Mouse (Mus musculus): ENCODE data around the gene Glod4.
A peak's percentile ranks its signal among the peaks of the same experiment; 100 is the strongest.

Glod4 gene

DNA sequence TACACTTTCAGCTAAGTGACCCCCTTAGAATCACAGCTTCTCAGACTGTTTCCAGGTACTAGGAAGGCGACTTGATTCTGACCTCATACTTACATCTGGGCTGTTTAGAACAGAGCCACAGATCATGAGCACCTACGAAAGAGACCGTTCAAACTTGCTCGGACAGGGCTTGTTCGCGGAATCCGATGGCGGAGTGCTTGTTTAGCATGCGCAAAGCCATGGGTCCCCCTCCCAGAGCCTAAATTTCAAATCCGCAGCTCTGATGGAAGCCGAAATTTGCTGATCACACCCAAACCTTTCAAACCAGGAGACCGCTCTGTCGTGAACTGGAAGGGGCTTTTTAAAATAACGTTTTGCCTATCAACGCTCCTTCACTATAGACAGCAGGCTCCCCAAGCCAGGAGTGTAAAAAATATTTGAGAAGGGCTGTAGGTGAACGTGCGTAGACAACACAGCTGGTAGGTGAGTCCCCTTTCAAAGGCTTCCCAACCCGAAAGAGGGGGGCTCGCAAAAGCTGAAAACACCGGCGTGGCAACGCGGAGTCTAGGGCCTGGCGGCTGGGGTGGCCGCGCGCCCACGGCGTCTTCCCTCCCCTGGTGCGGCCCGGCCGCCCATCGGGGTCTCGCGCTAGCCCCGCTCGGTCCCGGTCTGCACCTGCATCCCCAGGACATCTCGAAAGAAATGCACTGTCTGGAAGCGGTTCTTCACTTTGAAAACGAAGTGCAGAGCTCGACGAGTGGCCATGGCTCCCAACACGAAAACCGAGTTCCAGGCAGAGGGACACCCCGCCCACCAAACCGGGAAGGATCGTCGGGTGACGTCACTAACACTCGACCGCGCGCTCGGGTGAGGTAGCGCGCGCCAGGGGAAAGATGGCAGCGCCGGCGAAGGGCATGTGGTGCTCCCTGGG lies at the start of gene Glod4, which contains the start of gene Mrm3:
TSS of gene Glod4 (minus strand) at position 825 of the 910 bp plus-strand sequence.
TSS of gene Mrm3 (plus strand) at position 815 of the 910 bp plus-strand sequence.
- peak; percentile 96 for DNase-seq

DNA sequence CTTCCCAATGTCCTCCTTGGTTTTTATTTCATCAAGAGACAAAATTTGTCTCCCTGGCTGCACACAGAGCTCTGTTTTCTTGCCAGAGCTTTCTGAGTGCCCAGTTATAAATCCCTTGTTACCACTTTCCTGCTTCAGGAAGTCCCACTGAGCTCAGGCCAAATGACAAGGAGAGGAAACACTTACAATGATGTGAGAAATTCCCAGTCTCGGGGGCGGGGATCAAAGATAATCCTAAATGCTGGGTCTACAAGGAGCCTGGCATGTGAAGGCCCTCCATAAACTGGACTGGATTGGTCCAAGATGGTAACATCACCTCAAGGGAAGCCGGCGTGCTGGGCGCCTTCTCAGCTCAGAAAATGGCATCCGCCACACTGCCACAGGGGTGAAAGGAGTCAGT lies 49.3 kb upstream of the Glod4 start:
- peak; percentile 44 to 60 for DNase-seq

DNA sequence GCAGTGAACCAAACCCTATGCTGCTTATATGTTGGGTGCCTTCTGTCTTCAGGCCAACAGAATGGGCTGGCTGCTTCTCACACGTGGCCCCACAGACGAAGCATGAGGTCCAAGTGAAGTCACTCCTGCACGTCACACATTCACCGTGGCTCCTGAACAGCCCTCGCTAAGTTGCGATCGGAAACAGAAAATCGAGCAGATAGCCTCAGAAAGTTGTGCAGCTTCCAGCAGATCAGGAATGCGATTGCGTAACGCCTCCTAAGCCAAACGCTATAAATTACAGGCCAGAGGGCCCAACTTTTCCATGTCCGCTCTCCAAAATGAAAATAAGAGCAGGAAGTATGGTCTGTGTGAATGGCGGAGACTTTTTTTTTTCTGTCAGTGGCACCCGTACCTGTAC lies 48.9 kb upstream of the Glod4 start:
- DNase-seq = peak; percentile 65 to 75

DNA sequence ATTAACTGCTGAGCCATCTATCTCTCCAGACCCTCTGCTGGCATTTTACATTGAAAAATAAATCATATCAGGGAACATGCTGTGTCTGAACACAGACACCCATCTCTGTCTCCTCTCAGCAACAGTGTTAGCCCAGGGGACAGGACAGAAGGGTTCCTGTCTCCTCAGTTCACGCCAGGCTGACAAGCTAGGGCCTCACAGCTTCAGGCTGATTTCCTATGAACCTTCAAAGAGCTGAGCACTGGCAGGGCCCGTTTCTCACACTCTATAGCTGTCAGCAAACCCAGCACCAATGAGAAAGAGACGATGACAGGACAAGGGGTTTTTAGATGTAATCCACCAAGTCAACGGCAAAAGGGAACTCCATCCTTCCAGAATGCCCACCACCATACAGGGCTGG lies 48.4 kb upstream of the Glod4 start:
- DNase-seq = no peak

DNA sequence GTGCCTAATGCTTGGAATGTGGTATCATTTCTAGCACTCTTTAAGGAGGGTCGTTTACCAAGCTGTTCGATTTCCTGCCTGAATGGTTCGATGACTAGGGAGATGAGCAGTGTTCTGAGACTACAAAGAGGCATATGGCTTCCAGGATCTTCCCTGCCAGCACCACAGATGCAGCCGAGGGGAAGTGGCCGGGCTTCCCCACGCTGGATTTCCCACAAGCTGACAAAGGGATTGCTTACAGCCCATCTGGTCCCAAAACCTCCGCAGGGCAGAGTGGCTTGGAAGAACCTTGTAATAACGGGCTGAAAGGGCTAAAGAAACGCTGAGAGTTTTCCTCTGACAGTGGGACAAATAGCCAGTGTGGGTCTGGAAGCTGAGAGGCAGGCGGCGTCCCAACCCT lies 46.8 kb upstream of the Glod4 start:
- peak; percentile 45 to 54 for DNase-seq

DNA sequence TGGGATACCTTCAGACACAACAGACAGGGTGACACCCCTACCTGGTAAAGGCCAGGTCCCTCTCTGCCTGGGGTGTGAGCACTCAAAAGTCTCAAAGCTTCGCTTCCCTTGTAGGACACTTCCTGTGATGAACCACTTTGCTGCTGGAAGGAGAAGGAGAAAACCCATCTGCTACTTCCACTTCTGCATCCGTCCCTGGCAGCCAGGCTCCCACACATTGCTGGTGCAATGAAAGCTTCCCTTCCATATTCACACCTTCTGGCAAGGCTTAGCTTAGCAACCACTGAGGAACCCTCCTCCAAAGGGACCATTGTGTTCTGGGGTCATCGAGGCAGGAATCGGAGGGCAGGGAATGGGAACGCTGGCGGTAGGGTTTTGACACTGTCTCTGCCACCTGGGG lies 45.1 kb upstream of the Glod4 start:
- no peak for DNase-seq

DNA sequence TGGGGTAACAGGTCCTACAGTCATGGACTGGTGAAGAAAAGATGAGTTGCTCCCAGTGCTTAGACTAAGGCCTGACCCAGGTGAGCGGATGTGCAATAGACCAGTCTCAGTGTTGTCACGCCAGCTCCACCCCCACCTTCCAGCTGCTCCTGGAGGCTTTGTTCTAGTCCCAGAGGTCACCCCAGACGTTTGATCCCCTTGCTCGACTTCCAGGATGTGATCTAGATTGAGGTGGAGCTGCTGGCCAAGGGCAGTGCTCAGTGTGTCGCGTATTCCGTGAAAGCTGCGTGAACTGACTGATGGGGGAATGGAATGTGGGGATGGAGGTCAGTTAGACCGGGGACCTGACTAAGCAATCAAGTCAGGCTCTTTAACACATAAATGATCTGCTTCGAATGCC lies 43.8 kb upstream of the Glod4 start:
- no peak for DNase-seq

DNA sequence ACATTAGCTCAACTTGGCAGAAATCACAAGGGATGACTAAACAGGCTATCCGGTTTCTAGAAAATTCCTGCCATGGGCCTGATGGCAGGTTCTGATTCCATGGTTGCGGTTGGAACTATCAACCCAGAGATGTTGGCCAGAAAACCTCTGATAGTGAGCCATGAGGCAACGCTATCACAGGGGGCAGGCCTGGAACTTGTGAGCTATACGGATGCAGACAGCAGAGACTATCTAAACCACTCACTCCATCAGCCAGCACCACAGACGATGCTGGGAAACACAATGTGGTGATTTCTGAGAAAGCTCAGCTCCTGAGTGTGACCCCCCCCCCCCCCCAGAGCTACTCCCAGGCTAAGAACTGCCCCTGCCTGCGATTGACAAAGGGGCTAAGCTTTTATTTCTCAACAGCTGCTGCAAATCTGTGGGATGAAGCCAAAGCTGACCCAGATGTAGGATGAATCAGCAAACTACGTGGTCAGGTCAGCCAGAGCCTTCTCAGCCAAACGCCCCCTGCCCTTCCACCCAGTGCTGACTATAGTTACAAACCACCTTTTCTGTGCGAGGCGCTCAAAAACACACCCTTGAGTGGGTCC lies 43.1 kb upstream of the Glod4 start:
- DNase-seq = no peak

DNA sequence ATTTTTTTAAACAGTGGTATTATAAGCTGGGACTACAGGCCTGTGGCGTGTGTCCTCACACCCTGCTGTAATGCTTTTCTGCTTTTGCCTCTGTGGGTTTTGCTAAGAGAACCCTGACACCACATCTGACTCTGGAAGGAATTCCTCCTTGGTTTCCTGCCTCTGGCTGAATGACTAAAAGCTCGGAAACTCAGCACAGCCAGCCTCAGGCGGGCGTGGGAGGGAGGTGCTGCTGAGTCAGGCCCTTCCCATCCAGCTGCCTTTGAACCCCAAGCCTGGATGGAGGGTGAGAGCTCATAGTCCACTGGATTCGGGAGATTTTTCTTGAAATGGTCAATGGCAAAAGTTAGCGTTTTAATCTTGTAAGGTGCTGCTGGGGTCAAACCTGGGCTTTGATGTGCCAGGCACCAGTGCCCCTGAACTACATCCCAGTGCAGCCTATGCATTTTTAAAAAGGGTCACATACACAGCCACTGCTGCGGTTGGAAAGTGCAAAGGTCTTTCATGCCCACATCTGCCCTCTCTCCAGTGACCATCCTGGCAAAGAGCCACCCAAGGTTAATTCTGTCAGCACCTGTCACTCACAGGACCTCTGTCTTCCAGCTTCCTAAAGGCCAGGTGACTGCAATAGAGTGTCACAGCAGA lies 42.0 kb upstream of the Glod4 start:
- peak; percentile 63 to 78 for DNase-seq

DNA sequence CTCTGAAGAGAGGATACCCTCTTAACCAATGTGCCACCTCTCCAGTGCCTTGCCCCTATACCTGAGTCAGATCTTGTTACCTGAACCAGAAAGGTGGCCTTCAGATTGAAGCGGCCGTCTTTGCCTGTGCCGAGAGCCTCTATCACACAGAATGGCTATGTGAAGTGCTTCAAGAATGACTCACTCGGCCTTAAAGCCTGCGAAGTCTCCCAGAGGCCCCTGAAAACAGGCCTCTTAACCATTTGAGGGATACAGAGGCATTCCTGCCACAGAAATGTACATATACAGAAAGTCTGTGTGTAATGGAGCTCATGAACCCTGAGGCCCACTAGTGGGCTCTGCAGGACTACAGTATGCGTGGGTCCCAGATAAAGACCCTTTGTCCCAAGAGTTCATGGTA lies 40.3 kb upstream of the Glod4 start:
- no peak for DNase-seq

DNA sequence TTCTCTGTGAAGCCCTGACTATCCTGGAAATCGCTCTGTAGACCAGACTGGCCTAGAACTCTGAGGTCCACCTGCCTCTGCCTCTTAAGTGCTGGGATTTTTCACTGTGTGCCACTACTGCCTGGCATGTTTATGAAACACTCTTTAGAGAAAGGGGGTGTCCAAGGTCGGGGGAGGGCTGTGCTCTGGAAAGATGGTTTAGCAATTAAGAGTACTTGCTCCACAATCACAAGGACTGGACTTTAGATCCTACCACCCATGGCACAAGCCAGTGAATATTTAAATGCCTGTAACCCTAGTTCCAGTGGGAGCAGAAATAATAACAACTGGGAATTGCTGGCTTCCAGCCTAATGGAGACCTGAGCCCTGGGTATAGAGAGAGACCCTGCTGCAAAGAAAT lies 36.4 kb upstream of the Glod4 start:
- no peak for DNase-seq

DNA sequence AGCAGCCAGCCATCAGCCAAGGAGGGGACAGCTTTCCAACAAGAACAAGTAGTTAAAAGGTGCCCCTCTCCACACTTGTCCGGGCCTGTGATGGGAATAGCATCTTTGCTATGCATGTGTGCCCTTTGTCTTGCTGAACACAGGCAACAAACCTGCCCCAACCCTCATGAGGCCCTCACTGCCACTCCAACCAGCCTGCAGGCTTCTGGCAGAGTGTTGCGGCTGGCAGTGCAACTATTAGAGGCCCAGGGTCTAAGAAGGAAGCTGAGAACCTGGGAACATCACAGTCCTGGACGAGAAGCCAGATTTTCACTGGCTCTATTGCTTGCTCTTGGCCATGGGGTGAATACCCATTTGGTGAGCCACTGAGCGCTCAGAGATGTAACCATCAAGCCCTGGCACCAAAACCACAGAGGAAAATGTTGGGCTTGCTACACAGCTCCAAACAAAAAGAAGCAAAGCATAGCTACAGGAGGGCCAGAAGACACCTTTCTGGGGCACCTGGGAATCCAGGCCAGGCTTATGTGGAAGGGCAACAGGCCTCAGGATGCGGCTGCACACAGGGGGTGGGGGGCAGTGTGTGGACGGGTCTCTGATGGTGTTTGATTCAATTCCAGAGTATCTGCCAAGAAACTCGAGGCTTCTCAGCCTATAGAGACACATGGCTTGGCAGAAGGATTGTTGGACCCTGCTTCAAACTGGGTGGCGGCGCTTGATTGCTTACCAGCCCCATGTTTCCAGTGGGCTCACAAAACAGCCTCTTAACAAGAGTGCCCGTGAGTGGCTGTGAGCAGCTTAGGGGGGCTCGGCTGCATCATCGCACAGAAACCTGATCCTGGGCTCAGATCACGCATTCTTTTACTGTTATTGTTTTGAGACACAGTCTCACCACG lies 35.7 kb upstream of the Glod4 start:
- DNase-seq = no peak

DNA sequence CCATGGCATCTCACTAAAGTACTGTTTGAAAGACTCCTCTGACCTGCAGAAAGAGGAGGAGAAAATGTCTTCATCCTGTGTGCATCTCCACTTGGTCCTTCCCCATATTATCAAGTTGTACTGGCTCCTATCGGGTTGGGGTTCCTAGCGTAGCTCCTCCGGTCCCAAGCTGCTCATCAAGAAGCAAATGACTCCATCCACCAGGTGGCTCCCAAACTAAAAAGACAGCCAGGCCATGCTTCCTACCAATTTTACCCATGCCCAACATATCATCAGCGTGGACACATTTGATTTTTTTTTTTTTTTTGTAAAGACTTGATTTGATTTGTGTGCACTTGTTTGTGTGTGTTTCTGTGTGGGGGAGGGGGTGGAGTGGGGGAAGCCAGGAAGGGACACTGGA lies 28.9 kb upstream of the Glod4 start:
- DNase-seq = peak in 1 of 2 experiments; percentile 37

DNA sequence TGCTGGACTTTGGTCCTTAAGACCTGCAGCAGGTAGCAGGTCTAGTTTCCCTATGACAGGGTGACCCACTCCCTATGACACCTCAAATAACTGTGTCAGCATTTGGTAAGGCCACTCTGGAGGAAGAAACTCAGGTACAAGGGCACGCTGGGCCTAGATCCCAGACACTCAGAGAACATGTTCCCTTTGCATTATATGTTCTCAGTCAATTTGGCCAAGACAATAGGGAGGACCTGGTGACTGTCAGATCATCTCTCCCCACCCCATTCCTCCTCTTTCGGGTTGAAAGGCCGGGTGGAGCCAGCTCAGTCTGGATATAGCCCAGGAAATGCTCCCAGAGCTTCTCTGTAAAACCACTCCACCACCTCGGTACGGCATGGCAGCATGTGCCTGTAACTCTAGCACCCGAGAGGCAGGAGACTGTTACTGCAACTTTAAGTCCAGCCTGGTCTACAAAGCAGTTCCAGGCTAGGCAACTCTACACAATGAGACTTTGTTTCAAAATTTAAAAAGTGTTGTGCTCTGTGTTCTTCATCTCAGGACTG lies 25.1 kb upstream of the Glod4 start:
- no peak for DNase-seq

DNA sequence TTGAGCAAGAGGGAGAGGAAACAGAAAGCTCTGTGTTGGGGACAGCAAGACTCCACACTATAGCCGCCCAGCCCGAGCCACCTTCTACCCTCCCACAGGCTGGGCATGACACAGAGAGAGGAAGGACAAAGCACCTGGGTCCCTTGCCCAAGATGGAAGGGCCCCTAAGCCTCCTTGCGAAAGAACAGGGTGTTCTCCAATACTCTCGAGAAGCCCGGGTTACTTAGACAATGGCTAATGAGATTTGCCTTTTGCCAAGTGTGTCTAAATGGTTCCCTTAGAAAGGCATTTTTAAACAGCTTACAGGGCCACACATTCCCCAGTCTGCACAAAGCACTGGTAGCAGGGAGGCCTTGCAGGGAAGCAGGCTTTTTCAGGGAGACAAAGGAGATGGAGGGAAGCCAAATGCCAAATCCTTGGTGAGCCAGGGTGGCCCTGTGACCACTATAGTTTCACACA lies 24.5 kb upstream of the Glod4 start:
- no peak for DNase-seq

DNA sequence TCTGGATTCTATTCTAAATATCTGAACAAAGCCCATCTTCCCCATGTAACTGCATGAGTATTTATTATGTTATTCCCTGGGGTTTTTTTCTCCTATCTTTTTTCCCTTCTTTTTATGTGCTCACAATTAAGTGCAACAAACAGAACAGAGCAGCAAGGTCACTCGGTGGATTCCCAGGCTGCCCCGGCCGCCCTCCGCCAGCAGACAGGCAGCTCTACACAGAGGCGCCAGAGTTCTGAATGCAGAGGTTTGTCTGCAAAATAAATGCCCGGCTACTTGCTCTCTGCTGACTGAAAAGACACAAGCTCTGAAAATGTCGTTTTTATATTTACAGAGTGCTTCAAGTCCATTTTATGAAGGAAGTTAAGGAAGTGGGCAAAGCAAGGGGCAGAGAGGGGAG lies 24.0 kb upstream of the Glod4 start:
- no peak for DNase-seq

DNA sequence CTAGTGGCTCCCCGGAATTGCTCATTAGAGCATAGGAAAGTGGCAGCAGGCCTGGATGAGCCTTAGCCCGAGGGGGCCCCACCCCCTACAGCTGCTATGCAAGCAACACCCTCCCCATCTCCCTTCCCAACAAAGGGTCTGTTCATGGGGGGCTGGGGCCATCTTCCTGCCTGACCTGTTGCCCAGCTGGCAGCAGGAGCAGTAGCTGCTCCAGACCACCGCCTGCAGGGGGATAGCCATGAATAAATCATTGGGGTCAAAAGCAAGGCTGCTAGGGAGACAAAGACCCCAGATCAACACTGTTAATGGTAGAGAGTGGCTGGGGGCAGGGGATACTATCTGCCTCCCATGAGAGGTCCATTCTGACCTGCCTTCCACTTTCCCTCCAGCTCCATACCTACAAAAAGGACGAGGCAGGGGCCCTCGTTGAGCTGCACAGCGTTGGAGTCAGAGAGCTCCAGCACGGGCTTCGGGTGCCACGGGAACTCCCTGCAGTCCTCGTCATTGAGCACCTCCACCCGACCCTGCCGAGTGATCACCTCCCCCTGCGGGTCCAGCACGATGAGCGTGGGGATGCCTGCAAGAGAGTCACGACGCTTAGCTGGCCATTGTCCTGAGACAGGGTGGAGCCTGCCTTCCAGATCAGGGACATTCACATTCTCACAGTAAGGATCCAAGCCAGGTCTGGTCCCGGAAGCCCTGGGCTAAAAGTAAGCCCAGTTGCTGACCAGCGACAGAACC lies 19.3 kb upstream of the Glod4 start:
- DNase-seq = peak in 1 of 2 experiments; percentile 47

DNA sequence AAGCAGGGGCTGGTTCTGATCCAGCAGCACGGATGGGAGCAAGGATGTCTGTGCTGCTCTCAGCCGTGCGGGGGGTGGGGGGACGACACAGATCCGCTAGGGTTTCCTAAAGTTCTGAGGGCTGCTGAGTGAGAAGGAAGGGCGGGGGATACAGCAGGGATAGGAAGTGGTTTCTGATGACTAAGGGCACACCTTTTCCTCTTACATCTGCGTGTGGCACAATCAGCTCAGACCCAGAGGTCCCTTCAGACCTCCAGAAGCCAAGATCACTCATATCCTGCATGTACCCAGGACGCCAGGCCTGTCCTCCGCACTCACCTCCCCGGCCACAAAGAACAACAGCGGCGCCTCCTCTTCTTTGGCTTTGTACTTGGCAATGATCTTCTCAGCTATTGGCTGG lies 17.7 kb upstream of the Glod4 start:
- DNase-seq = no peak

DNA sequence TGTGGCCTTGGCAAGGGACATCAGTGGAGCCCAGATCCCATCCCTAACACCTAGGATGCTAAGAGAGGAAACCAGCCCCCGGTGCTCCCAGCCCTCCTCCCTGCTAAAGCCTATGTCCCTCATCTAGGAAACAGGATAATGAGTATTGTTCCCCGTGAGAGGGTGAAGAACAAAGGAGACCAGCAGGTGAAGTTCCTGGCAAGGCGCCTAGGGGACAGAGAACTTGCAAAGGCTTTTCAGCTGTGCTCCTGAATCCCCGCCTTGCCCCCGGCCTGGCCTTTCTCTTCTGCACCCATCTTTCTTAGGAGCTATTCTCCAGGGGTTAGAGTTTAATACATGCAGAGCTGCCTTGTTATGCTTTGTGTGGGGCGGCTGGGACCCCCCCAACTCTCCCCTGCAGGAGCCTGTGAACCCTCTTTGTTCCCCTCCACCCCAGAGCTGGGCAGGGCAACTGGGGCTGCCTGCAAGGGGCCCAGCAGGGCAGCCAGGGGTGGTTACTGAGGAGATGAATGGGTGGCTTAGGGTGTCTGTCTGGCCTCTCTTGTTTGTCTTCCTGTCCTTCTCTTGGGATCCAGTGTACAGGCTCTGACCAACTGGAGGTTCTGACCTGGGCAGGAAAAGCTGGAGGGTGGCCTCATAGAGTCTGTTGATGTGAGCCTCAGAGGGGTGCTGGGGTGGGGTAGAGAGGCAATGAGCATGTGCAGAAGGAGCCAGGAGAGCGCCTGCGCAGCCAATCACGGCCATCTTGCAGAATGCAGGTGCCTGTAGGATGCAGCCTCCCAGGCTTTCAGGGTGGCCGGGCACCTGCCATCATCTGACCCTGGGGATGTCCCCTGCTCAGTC lies 16.9 kb upstream of the Glod4 start:
- DNase-seq = no peak

DNA sequence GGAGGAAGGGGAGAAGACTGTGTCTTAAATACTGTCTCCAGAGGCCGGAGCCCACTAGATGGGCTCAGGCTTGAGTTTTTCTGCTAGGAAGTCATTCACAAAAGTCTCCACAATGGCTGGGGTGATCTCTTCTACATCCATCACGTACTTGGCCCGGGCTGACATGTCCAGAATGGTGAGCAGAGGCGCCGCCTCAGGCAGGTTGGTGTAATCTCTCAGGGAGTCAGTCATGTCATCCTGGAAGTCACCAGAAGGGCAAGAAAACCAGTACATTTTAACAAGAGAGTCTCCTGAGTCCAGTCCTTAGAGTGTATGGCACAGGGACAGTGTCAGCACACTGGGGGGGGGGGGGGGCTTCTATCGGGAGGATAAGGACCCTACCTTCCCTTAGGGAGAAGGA lies 15.0 kb upstream of the Glod4 start:
- DNase-seq = no peak

DNA sequence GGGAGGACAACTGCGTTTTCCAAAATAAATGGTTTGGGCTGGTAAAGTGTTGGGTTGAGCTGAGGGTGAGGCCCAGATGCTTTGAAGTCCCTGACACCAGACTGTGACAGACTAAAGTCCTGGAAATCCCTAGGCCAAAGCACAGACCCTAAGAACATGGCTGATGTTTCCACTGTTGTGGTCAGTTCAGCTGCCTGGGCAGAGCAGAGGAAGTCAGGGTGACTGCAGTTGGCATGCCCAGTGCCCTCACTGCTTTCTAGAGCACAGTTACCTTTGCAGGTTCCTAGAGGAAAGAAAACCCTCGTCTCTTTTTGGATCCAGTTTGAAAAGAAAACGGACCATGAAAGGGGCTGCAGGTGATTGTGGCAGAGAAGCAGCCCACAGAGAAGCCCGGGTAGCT lies 13.9 kb upstream of the Glod4 start:
- DNase-seq = no peak

All from kidney, postnatal 4 days (tissue).